Mouse (Mus musculus): Measurements from ENCODE around the gene Snx9. TPM values are rescaled to one million over a fixed set of nuclear protein-coding genes. Genes with fewer than 3 reads are reported as not detected.

The Snx9 gene
- polyA plus RNA-seq, 2 experiments = 9.4 to 11.6 TPM

DNA sequence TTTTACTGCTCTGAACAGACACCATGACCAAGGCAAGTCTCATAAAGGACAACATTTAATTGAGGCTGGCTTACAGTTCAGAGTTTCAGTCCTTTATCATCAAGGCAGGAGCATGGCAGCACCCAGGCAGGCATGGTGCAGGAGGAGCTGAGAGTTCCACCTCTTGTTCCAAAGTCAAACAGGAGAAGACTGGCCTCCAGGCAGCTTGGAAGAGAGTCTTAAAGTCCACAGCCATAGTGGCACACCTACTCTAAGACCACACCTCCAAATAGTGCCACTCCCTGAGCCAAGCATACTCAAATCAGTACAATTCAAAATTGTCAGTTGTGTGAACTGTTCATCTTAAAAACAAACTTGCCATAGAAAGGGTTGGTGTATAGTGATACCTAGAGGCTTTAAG lies 14.4 kb downstream of the Snx9 start:
- Histone ChIP-seq H3K36me3 (replicated peaks; ENCODE audit: control insufficient read depth, insufficient read depth, low read depth) (no peaks in the 10 kb centered on the region), H3K27me3 (ENCODE audit: control insufficient read depth, insufficient read depth, low read length) (no peaks in the 10 kb centered on the region), H3K27ac (no peak overlapping the region), H3K9me3 (ENCODE audit: control insufficient read depth, low read length) (no peaks in the 10 kb centered on the region), H3K4me3 (ENCODE audit: insufficient read depth in 1 of 2, low read depth in 2 of 2, low read length in 2 of 2) (no peak overlapping the region), H3K9ac (replicated peaks) (no peak overlapping the region), H3K4me2 (ENCODE audit: low read depth) (no peak overlapping the region), H3K4me1 (replicated peaks; ENCODE audit: control insufficient read depth in 2 of 2, insufficient read depth in 2 of 2, low read length in 1 of 2) (peaks cover 0 to 2% of the 10 kb centered on the region in 2 experiments; a peak in 1 of 4 replicates)
- ATAC-seq (ENCODE audit: insufficient read depth) (no peak), DNase-seq (ENCODE audit: low read depth in 3 of 3, low spot score in 3 of 3) (no peak)
- TF ChIP-seq EP300 (IDR thresholded peaks at IDR 0.05; ENCODE audit: low read depth) (no peak), CTCF (IDR thresholded peaks at IDR 0.05; ENCODE audit: low read depth) (no peak)

DNA sequence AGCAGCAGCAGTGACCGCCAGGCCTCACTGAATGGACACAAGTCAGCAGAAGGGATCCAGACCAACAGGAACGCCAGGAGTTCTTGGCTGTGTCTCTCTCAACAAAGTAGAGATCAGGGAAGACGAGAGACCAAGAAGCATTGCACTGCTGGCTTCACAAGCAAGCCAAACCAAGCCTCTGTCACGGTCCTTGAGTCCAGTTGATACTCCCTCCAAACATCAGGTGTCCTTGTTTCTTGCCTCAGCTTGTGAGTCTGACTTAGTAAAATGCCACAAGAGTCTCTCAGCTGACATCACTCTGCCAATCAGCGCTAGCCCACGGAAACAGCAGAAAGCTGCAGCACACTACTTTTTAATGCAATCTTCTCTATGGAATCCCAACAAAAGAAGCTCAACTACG lies 15.3 kb downstream of the Snx9 start:
- peaks cover 0 to 2% of the 10 kb centered on the region in 2 experiments; a peak in 1 of 4 replicates for H3K4me1 ChIP-seq (replicated peaks; ENCODE audit: control insufficient read depth in 2 of 2, insufficient read depth in 2 of 2, low read length in 1 of 2)
- H3K9me3 ChIP-seq (ENCODE audit: control insufficient read depth, low read length) = no peaks in the 10 kb centered on the region
- H3K4me3 ChIP-seq (ENCODE audit: insufficient read depth in 1 of 2, low read depth in 2 of 2, low read length in 2 of 2) = no peak overlapping the region
- H3K36me3 ChIP-seq (replicated peaks; ENCODE audit: control insufficient read depth, insufficient read depth, low read depth) = no peaks in the 10 kb centered on the region
- ATAC-seq (ENCODE audit: insufficient read depth) = no peak
- no peak overlapping the region for H3K27ac ChIP-seq
- TF ChIP-seq CTCF (IDR thresholded peaks at IDR 0.05; ENCODE audit: low read depth) (no peak), EP300 (IDR thresholded peaks at IDR 0.05; ENCODE audit: low read depth) (no peak)
- 73% methylated on average over 7 of the region's 7 CpGs for WGBS (ENCODE audit: insufficient replicate concordance)
- no peaks in the 10 kb centered on the region for H3K27me3 ChIP-seq (ENCODE audit: control insufficient read depth, insufficient read depth, low read length)
- DNase-seq (ENCODE audit: low read depth in 3 of 3, low spot score in 3 of 3) = no peak
- H3K4me2 ChIP-seq (ENCODE audit: low read depth) = no peak overlapping the region
- H3K9ac ChIP-seq (replicated peaks) = no peak overlapping the region

DNA sequence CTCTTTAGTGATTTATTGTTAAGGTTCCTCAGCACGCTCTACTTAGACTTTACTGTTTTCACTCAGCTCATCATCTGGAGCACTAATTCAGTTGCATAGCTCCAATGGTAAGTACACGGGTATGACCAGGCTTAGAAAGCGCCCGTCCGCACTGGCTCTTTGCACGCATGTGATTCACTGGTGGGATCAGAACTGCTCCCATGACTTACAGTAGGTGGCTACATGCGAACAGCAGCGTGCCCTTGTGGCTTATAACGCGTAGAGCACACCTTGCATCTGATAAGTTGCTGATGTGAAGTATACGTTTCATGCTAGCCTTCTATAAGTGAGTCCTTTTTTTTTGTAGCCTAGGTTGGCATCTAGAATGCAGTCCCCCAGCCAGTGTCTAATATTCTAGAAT lies 16.1 kb downstream of the Snx9 start:
- no peak overlapping the region for H3K27ac ChIP-seq
- 77% methylated on average over 11 of the region's 11 CpGs for WGBS (ENCODE audit: insufficient replicate concordance)
- ATAC-seq (ENCODE audit: insufficient read depth) = no peak

DNA sequence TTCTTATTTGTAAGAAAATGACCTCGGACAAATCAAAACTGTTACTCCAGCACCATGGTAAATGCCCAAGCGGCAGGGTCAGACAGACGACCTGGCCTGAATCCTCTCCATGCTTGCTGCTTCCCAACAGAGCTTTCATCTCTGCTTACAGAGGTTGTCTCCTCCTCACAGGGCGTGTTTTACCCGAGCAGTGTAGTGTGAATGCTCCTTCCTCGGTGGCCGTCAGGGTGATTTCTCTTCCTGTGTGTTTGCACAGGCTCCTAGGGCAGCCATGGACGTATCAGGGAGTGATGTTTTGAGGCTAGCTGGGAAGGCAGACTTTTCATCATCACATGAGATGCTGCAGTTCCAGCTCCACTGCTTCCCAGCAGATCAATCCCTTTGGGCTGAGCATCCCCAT lies 17.1 kb downstream of the Snx9 start:
- Histone ChIP-seq H3K9me3 (ENCODE audit: control insufficient read depth, low read length) (no peaks in the 10 kb centered on the region), H3K4me3 (ENCODE audit: insufficient read depth in 1 of 2, low read depth in 2 of 2, low read length in 2 of 2) (no peak overlapping the region), H3K27me3 (ENCODE audit: control insufficient read depth, insufficient read depth, low read length) (no peaks in the 10 kb centered on the region), H3K4me1 (replicated peaks; ENCODE audit: control insufficient read depth in 2 of 2, insufficient read depth in 2 of 2, low read length in 1 of 2) (peaks cover 0 to 4% of the 10 kb centered on the region in 2 experiments; a peak in 2 of 4 replicates), H3K9ac (replicated peaks) (no peak overlapping the region), H3K27ac (no peak overlapping the region), H3K36me3 (replicated peaks; ENCODE audit: control insufficient read depth, insufficient read depth, low read depth) (no peaks in the 10 kb centered on the region), H3K4me2 (ENCODE audit: low read depth) (no peak overlapping the region)
- TF ChIP-seq CTCF (IDR thresholded peaks at IDR 0.05; ENCODE audit: low read depth) (no peak), EP300 (IDR thresholded peaks at IDR 0.05; ENCODE audit: low read depth) (no peak)
- 60% methylated on average over 8 of the region's 8 CpGs for WGBS (ENCODE audit: insufficient replicate concordance)
- ATAC-seq (ENCODE audit: insufficient read depth) (no peak), DNase-seq (ENCODE audit: low read depth in 3 of 3, low spot score in 3 of 3) (no peak)

More for the DNA sequence above, 16.1 kb downstream of the Snx9 start:
- H3K4me1 ChIP-seq (replicated peaks; ENCODE audit: control insufficient read depth in 2 of 2, insufficient read depth in 2 of 2, low read length in 1 of 2) = peaks cover 0 to 2% of the 10 kb centered on the region in 2 experiments; a peak in 1 of 4 replicates
- no peak overlapping the region for H3K4me2 ChIP-seq (ENCODE audit: low read depth)
- no peak for TF ChIP-seq CTCF (IDR thresholded peaks at IDR 0.05; ENCODE audit: low read depth)
- TF ChIP-seq EP300 (IDR thresholded peaks at IDR 0.05; ENCODE audit: low read depth) = no peak
- no peak overlapping the region for H3K4me3 ChIP-seq (ENCODE audit: insufficient read depth in 1 of 2, low read depth in 2 of 2, low read length in 2 of 2)
- no peak overlapping the region for H3K9ac ChIP-seq (replicated peaks)
- H3K27me3 ChIP-seq (ENCODE audit: control insufficient read depth, insufficient read depth, low read length) = no peaks in the 10 kb centered on the region
- no peaks in the 10 kb centered on the region for H3K36me3 ChIP-seq (replicated peaks; ENCODE audit: control insufficient read depth, insufficient read depth, low read depth)
- DNase-seq (ENCODE audit: low read depth in 3 of 3, low spot score in 3 of 3) = no peak
- no peaks in the 10 kb centered on the region for H3K9me3 ChIP-seq (ENCODE audit: control insufficient read depth, low read length)

DNA sequence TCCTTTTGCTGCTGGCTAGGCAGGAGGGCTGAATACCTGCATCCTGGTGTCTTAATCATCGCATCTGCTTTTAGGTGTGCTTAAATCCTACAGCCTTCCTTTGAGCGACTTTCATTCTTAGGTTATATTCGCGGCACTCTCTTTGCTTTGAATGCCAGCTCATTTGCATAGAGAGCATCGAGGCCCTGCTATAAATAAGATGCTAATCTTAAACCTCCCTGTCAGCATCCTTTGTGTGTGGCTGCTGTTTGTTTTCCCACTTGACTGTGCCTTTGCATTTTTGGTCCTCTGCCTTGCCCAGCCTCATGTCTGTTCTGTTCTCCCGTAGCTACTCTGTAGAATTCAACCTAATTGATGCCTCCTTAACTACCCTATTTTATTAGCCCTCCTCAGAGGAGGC lies 21.2 kb downstream of the Snx9 start:
- TF ChIP-seq CTCF (IDR thresholded peaks at IDR 0.05; ENCODE audit: low read depth) (no peak), EP300 (IDR thresholded peaks at IDR 0.05; ENCODE audit: low read depth) (no peak)
- ATAC-seq (ENCODE audit: insufficient read depth) = no peak

More for the DNA sequence above, 21.2 kb downstream of the Snx9 start:
- no peak overlapping the region for H3K27ac ChIP-seq
- 49% methylated on average over 6 of the region's 6 CpGs for WGBS (ENCODE audit: insufficient replicate concordance)
- H3K4me3 ChIP-seq (ENCODE audit: insufficient read depth in 1 of 2, low read depth in 2 of 2, low read length in 2 of 2) = no peak overlapping the region
- no peaks in the 10 kb centered on the region for H3K36me3 ChIP-seq (replicated peaks; ENCODE audit: control insufficient read depth, insufficient read depth, low read depth)
- H3K9me3 ChIP-seq (ENCODE audit: control insufficient read depth, low read length) = no peaks in the 10 kb centered on the region
- no peak for DNase-seq (ENCODE audit: low read depth in 3 of 3, low spot score in 3 of 3)
- H3K9ac ChIP-seq (replicated peaks) = no peak overlapping the region
- peaks cover 0 to 7% of the 10 kb centered on the region in 2 experiments; a peak in 2 of 4 replicates for H3K4me1 ChIP-seq (replicated peaks; ENCODE audit: control insufficient read depth in 2 of 2, insufficient read depth in 2 of 2, low read length in 1 of 2)
- no peaks in the 10 kb centered on the region for H3K27me3 ChIP-seq (ENCODE audit: control insufficient read depth, insufficient read depth, low read length)
- no peak overlapping the region for H3K4me2 ChIP-seq (ENCODE audit: low read depth)

All from liver, embryonic 14.5 days (tissue).